Mouse (Mus musculus) bone marrow, adult 2 months (tissue): ENCODE measurements around the gene Mast4. TPM values are rescaled to one million over a fixed set of nuclear protein-coding genes. Genes with fewer than 3 reads are reported as not detected.

ENCODE experiments used
- H3K27ac ChIP-seq: fragments of 200-500 bp; 2 replicates; pipeline ENCODE4 v1.5.1; 2012; ENCODE audit warnings: low read depth, mild to moderate bottlenecking, control low read depth, inconsistent platforms, low read length; ENCODE audit not compliant: control insufficient read depth, poor library complexity, insufficient read depth
- H3K4me1 ChIP-seq: fragments of 200-500 bp; 2 replicates; pipeline ENCODE4 v1.6.1; 2011; ENCODE audit warnings: low read length; ENCODE audit not compliant: control insufficient read depth, insufficient read depth
- H3K4me3 ChIP-seq: fragments of 200-500 bp; replicated peaks from 2 replicates; pipeline ENCODE3; 2011; ENCODE audit warnings: mild to moderate bottlenecking, low read depth, low read length, control low read depth; ENCODE audit not compliant: control insufficient read depth
- CTCF ChIP-seq: fragments of 200-500 bp; IDR thresholded peaks from 2 replicates; pipeline ENCODE4 v1.5.1; 2011; ENCODE audit warnings: low read length, control low read depth; ENCODE audit not compliant: control insufficient read depth, insufficient read depth
- POLR2A ChIP-seq: fragments of 200-500 bp; IDR thresholded peaks from 2 replicates; pipeline ENCODE4 v1.6.1; 2011; ENCODE audit warnings: low read depth, mild to moderate bottlenecking, control low read depth, low read length, borderline replicate concordance; ENCODE audit not compliant: control insufficient read depth
- WGBS: fragments of 180-500 bp; shearing (Covaris S2); methylation state at CpG from one replicate; pipeline ENCODE4 v1.1.7; 2018; 5-methylcytosine and 5-hydroxymethylcytosine counted together
- polyA plus RNA-seq: library from polyadenylated mRNA; stranded (reverse); fragments of >200 nt; gene quantifications from 2 replicates; pipeline ENCODE4 v1.2.4, GENCODE M21; 2011; ENCODE audit warnings: low replicate concordance; ENCODE audit not compliant: missing spikeins, insufficient read depth, insufficient read length

The Mast4 gene
- polyA plus RNA-seq, 1 experiment = 6.7 TPM

GRCm38 (mm10) chr13:102944516-102944915 lies 389.8 kb downstream of the Mast4 start:
- WGBS = 89% methylated on average over 4 of the region's 4 CpGs
- H3K4me1 ChIP-seq = no peaks in the 10 kb centered on the region
- no peak for TF ChIP-seq CTCF
- no peak for TF ChIP-seq POLR2A
- H3K27ac ChIP-seq = no peak overlapping the region
- H3K4me3 ChIP-seq = no peak overlapping the region

- H3K27ac ChIP-seq = no peak overlapping the region
- H3K4me3 ChIP-seq = no peak overlapping the region
- WGBS = 58% methylated on average over 2 of the region's 2 CpGs
- TF ChIP-seq POLR2A = no peak
- TF ChIP-seq CTCF = no peak
- no peaks in the 10 kb centered on the region for H3K4me1 ChIP-seq
These were observed 391.7 kb downstream of the Mast4 start for GRCm38 (mm10) chr13:102942557-102942956.

- no peak overlapping the region for H3K4me3 ChIP-seq
- TF ChIP-seq CTCF (no peak), POLR2A (no peak)
- no peak overlapping the region for H3K27ac ChIP-seq
- no peaks in the 10 kb centered on the region for H3K4me1 ChIP-seq
- 84% methylated on average over 6 of the region's 6 CpGs for WGBS
These were observed 393.8 kb downstream of the Mast4 start for GRCm38 (mm10) chr13:102940476-102940875.

- no peak for TF ChIP-seq POLR2A
- no peak for TF ChIP-seq CTCF
- WGBS = 78% methylated on average over 2 of the region's 2 CpGs
- Histone ChIP-seq H3K27ac (no peak overlapping the region), H3K4me3 (no peak overlapping the region), H3K4me1 (no peaks in the 10 kb centered on the region)
These were observed 398.1 kb downstream of the Mast4 start for GRCm38 (mm10) chr13:102936233-102936632.

GRCm38 (mm10) chr13:102935788-102936187 lies 398.5 kb downstream of the Mast4 start:
- 60% methylated on average over 3 of the region's 3 CpGs for WGBS
- H3K27ac ChIP-seq = no peak overlapping the region
- H3K4me1 ChIP-seq = no peaks in the 10 kb centered on the region; the same call in 1 of the 2 replicates
- TF ChIP-seq POLR2A (no peak), CTCF (no peak)
- no peak overlapping the region for H3K4me3 ChIP-seq

- 91% methylated on average over 5 of the region's 5 CpGs for WGBS
- TF ChIP-seq CTCF = no peak
- TF ChIP-seq POLR2A = no peak
- H3K4me3 ChIP-seq = no peak overlapping the region
- H3K27ac ChIP-seq = no peak overlapping the region
- no peaks in the 10 kb centered on the region; the same call in none of the 2 replicates for H3K4me1 ChIP-seq
These were observed 400.6 kb downstream of the Mast4 start for GRCm38 (mm10) chr13:102933702-102934101.

GRCm38 (mm10) chr13:102932434-102932833 lies 401.9 kb downstream of the Mast4 start:
- 81% methylated on average over 9 of the region's 9 CpGs for WGBS
- Histone ChIP-seq H3K4me1 (no peaks in the 10 kb centered on the region; the same call in none of the 2 replicates), H3K27ac (no peak overlapping the region), H3K4me3 (no peak overlapping the region)
- no peak for TF ChIP-seq POLR2A
- no peak for TF ChIP-seq CTCF

GRCm38 (mm10) chr13:102931951-102932350 lies 402.3 kb downstream of the Mast4 start:
- Histone ChIP-seq H3K27ac (no peak overlapping the region), H3K4me1 (no peaks in the 10 kb centered on the region; the same call in none of the 2 replicates), H3K4me3 (no peak overlapping the region)
- 83% methylated on average over 1 of the region's 1 CpGs for WGBS
- TF ChIP-seq POLR2A = no peak
- TF ChIP-seq CTCF = no peak
